Mouse (Mus musculus) liver (tissue): Measurements from ENCODE around the gene Rad51d.

Source experiments
- DNase-seq: peaks from one replicate; pipeline ENCODE4 v3.0.0-alpha.2; 2020; ENCODE audit warnings: mixed read lengths

Rad51d gene

DNA sequence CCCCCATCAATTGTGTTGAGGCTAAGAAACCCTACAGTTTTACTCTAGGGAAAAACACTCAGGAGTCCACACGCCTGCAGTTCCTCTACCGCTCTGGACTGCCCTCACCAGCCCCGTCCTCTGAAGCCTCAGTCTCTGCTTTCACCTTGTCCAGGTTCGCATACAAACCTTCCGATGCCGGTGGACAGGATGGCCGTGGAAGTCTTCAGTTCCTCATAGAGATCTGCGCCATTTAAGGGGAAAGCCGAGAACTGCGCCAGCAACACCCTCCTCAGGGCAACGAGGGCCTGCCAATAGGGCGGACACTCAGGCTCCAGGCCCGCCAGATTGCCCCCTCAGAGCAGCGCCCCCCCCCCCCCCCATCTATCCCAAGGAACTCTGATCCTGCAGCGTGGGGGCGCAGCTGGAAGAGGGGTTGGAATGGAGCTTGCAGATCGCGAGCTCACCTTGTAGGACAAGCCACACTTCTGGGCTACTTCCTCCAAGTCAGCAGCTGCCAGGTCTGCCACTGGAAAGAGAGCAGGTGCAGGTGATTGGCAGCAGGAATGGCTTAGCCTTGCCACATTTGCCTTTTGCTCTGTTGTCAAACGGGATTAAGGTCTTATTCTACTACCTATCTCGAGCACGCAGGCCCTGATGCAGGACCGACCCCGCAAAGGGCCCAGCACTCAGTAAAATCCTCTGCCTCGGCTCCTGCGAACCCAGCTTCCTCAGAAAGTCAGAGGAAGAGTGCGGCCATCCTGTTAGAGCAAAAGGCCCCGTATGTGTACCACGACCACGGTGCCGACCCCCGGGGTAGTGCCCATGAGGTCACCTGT is 681 bp downstream of the Rad51d start:
- DNase-seq = peak; percentile 41

DNA sequence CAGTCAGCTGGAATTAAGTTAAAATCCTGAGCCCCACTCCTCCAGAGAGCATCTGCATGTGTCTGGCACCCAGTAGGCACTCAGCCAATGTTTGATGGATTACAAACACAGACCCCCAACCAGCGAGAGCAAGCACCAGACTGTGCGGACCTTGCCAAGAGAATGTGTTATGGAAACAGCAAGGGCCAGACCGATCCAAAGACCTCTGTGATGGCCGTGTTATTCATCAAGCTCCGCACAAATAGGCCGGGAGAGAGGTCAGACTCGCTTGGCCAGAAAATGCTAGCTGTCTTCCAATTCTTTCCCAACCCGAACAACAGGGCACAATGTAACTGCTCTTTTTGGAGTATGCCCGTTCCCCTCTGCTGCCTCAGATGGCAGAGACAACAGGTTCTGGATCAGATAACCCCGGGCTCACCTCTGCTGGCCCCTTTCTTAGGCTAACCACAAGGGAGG is 1.9 kb downstream of the Rad51d start:
- DNase-seq = no peak

DNA sequence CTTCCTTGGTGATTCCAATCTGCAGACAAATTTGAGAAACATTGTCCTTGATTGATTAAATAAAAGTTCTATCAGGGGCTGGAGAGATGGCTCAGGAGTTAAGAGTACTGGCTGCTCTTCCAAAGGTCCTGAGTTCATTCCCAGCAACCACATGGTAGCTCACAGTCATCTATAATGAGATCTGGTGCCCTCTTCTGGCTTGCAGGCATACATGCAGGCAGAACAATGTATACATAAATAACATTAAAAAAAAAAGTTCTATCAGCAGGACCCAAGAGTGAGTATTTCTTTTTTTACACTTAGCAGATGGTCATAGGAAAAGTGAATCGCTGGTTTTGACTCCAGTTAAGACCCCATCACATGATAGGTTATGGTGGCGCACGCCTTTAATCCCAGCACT is 3.9 kb downstream of the Rad51d start:
- DNase-seq = no peak

DNA sequence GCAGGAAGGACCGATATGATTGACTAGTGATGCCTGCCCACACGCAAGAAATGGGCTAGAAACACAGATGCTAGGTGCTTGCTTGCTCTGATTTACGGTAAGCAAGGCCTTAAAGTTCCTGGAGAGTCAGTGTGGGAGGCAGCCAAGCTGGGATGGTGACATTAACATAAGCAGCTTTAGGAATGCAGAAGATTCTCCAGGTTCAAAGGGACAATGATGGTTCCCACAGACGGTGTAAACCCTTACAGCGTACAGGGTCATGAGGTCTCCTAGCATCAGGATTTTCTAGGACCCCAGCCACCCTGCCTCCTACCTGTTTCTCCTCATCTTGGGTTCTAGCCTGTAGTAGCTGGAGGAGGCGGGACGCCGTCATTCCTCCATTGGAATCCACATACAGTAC is 7.2 kb downstream of the Rad51d start:
- no peak for DNase-seq

DNA sequence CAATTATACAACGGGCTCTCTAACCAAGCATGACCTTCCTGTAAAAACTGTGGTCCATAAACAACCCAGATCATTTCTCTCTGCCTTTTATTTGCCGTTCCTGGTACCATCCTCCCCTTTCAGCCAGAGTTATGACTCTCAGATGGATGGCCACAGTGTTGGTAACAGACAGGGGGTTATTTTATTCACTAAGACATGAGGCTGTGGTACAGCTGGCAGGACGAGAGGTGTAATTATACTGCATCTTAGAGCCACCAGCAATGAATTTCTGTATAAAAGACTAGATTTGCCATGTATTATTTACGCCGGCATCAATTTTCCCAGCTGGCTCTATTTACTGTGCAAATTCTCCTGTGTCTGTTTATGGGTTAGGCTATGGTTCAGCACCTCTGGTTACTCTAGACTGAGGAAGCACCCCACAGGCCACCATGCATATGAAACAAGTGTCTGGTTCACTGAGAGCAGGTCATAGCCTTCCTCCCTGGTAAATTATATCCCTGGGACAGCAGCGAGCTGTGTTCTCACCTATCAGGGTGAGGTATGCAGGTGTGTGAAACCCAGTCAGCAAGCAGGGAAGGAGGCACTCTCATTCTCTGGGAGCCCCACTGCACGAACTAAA is 12.6 kb downstream of the Rad51d start:
- DNase-seq = no peak

DNA sequence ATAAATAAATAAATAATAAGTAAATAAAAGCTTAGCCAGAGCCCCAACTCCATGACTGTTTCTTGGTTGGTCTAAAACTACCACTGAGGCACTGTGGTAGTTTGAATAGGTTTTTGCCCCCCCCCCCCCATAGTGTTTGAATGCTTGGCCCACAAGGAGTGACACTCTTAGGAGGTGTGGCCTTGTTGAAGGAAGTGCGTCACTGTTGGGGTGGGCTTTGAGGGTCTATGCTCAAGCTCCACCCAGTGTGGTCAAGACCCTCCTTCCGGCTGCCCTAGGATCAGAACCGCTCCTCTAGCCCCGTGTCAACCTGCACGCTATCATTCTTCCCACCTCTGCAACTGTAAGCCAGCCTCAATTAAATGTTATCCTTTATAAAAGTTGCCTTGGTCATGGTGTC is 14.8 kb downstream of the Rad51d start:
- no peak for DNase-seq

DNA sequence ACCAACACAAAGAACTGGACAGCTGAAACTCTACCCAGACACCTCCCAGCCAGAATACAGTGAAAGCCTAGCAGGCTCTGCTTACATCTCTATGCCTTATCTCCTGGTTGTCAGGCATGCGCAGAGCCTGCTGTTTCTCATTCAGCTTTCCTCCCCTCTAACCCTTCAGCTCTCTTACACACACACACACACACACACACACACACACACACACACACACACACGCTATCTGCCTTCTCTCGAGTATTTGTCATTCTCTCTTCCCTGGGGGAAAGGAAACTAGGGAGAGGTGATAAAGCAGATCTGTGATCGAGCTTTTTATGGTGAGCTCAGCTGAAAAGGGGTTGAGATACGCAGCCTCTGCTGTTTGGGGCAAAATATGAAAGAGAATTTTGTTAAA is 15.5 kb downstream of the Rad51d start:
- DNase-seq = peak; percentile 56

DNA sequence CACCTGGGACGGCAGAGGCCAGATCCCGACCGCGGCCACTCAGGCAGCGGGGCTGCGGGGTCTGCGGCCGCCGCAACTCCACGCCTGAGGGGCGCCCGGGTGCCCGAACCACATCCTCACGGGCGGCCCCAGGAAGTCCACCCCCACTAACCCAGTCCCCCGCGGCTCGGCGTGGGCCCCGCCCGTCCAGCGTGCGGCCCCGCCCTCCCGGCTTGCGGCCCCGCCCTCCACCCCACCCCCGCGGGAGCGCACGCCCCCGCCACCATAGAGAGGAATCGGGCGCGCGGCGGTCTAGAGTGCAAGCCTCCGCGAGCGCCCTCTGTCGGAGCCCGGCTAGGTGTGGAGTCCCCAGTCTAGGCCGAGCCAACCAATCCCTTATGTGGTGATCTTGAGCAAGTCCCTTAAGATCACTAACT is 19.4 kb downstream of the Rad51d start, which contains the start of gene Rffl:
Rffl (minus strand) TSS at position 180 of the 416 bp plus-strand sequence.
- DNase-seq = peak; percentile 98

DNA sequence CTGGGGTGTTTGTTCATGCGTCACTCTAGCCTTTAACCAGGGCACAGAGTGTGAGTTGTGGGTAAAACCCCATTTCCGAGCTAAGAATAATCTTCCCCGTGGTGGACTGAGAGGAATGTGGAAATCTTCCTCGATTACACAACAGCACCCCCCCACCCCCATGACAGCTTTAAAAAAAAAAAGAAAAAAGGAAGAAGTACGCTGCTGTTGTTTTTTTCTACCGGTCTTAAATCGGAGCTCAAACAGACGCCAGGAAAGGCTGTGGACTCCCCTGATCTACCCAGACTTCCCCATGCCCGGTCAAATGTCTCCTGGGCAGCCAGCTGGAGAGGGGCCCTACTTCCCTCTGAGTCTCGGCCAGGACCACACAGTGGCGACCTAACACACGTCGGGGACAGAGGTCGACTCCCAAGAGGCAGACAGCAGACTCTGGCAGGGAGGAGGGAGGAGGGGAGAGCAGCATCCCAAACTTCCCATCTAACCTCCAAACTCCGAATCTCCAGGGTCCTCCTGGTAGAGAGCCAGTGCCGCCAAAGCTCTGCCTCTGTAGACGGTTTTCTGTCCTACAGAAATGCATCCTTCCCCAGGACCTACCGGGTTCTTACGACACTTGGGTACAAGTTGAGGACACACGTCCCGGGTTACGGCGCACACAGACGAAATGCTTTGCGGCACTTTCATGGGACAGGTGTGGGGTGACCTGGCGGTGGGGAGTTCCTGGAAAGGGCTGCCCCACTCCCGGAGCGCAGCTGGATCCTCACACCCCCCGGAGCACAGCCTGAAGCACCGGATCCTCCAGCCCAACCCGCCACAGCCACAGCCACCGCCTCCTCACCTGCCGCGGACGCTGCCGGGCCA is 20.0 kb downstream of the Rad51d start:
- peak; percentile 71 for DNase-seq

DNA sequence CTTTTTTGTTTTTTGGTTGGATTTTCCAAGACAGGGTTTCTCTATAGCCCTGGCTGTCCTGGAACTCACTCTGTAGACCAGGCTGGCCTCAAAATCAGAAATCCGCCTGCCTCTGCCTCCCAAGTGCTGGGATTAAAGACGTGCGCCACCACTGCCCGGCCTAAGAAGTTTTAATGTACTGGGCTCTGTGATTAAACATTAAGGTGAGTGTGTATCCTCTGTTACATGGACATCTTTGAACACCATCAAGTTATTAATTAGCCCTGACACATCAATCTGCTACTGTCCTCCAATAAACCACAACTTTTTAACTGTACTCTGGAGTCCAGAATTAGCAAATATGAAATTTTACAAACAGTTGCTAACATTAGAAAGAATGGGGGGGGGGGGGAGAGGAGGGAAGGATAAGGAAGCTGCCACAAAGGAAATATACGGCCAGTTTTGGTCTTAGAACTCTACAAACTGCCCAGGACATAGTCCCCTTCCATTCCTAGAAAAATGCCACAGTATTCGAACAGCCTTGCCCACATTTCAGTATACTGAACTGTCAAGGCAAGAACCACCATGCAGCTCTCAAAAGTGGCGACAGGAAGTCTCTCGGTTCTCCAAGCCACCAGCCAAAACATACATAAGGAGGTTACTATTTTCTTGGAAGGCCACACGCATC is 20.8 kb downstream of the Rad51d start:
- DNase-seq = no peak

DNA sequence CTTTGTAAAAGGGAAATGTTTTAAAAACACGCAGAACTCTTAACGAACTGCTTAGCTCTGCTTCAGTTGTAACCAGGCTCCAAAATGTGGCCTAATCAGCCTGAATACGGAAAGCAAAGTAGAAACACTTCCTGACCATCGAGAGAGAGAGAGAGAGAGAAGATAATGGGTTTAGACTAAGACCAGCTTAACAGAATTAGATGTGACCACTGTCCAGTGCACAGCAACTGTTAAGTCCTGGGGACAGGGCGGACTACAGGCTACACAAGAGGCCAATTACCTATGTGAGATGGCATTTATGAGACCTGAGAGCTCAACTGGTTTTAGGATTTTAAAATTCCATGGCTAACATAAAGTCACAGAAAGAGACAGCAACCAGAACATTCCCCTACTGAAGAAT is 22.5 kb downstream of the Rad51d start:
- DNase-seq = no peak

DNA sequence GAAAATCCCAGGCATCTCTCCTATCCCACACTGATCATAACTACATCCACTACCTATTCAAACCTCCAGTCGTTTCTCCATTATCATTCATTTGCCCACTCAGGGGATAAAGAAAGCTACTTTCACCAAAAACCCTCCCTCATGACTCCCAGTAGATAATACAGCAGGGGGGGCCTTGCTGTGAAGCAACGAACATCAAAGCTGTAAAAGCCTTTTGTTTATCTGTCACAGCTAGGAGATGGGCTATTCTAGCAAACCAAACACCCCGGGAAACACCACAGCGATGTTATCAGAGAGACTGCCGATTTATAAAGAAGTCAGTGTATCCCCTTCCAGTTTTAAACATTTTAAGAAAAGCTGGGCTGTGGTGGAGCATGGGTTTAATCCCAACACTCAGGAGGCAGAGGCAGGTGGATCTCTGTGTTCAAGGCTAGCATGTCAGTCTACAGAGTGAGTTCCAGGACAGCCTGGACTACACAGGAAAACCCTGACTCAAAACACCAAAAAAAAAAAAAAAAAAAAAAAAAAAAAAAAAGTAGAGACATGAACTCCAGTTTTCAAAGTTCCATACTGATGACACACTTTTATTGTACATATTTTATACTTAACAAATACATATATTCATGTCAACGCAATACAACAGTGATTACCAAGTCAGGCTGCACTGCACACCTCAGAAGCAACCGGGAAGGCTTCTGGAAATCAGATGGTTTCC is 23.4 kb downstream of the Rad51d start:
- peak; percentile 42 for DNase-seq

DNA sequence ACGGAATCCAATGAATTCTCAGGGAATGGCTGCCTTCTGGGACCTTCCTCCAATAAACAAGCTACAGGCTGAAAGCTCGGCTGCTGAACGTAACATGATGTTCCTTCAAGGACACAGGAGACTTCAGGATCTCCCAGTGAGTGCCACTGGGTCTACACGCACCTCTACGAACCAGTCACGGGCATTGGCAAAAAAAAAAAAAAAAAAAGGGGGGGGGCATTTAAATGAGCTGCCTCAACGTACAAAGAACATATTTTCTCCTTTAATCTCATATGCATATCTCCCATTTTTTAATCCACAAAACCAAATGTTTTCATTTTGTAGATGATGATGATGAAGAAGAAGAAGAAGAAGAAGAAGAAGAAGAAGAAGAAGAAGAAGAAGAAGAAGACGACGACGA is 24.5 kb downstream of the Rad51d start:
- no peak for DNase-seq

DNA sequence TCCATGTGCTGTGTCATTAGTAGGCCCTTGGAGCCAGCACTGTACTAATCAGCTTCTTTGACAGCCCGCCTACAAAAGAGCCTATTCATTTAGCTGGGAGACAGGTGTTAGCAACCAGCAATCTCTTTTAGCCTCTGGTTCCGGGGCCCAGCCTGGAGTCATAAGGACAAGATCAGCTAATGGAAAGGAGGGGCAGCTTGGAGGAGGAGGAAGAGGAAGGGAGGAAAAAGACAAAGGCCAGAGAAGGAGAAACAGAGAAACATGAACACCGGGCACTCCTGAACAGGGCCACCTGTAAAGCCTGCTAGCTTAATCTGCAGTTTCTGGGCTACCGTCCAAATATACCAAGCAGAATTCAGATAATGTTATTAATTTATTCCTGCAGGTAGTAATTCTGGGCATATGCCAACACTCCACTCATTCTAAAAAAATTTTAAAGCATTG is 26.9 kb downstream of the Rad51d start:
- peak; percentile 46 for DNase-seq

DNA sequence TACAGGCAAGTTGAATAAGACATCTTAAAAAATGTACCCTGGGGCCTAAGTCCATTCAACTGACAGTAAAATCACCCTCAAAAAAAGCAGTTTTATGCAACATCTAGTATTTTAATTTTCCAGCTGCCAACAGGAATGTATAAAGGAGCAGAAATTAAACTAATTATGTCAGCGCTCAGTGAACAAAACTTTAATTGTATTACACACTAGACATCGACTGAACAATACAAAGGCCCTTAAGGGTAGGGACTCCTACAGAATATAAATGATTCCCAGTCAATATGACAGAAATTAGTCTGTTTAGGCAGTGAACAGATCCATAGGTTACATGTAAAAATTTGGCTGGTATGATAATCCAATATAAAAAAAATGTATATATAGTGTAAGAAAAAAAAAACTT is 27.4 kb downstream of the Rad51d start:
- no peak for DNase-seq

DNA sequence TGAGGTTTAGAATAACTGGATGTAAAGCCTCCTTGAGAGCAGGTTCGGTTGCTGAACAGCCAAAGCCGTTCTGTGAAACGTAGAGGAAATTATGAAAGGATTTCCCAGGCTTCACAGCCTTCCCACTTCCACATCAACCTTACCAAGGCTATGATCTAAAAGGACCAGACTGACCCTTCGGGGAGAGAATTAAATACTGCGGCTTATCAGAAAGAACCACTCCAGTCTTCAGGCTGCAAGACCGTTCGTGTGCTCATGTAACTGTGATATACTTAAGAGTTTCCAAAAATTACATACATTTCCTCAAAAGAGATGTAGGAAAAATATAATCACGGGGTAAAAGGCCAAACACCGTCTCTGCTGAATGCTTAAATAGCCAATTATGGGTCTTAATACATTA is 27.8 kb downstream of the Rad51d start:
- DNase-seq = no peak

DNA sequence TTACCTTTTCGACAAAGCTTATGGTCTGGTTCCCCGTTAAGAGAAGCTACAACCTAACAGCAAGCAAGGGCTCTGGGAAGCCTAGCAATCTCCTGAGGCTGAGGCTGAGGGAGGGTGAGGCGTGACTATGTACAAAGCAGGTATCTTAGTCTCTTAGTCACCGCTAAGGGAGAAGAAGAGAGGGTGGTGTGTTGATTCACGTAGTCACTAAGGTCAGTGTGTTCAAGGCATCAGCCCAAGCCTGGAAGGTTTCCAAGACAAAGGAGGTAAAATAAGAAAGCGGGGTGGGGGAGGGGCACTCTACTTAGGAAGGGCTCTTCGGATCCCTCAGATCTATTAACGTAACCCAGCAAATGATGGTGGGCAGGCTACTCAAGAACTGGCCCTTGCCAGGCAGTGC is 28.9 kb downstream of the Rad51d start:
- no peak for DNase-seq

DNA sequence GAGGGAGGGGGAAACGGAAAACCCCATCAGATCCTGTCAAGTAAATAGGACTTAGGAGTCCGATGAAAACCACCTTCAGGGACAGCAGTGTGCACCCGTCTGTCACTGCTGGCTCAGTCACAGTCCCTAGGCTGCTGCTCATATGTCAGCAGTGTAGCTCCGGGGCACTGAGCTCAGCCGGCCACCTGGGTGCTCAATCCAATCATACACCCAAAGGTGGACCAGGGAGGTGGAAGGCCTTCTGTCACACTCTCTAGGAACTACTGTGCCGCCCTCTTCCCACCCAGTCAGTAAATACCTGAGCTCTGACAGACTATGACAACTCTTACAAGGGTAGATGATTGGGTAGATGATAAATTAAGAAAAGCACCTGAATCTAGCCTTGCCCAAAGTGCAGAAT is 29.7 kb downstream of the Rad51d start:
- DNase-seq = no peak

DNA sequence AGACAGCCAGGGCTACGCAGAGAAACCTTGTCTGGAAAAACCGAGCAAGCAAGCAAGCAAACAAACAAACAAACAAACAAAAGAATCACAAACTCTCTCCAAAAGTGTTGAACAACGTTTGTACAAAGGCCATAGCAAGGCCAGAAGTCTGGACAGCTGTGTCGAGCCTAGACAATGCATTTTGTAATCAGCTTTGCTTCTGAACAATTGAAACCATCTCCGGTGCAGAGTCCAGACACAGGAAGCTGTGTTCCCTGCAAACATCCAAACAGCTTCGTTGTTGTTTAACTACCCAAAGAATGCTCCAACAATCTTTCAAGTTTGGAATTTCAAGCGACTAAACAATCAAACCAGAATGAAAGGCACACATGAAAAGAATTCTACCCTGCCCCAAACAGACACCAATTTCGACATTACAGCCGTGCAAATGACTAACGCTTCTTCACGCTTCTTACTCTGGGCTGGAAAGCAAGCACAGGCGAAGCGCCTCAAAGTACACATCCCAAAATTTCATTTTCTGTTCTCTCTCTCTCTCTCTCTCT is 33.0 kb downstream of the Rad51d start:
- no peak for DNase-seq

DNA sequence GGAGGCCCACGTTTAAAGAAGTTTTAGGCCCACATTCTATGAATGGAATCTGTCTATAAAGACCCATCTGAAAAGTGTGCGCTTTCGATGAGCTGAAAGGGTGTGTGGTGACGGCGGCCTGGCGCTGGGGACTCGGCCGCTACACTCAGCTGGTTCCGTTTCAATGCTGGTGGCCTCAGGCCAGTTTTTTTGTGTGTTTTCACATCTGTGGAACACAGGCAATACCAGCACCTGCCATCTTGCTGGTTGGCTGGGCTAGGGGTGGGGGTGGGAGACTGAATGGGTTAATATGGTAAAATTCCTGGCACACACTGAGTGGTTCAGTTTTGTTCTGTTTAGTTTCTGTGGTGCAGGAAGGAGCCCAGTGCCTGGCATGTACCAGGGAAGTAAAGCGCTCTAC is 34.4 kb downstream of the Rad51d start:
- DNase-seq = no peak

DNA sequence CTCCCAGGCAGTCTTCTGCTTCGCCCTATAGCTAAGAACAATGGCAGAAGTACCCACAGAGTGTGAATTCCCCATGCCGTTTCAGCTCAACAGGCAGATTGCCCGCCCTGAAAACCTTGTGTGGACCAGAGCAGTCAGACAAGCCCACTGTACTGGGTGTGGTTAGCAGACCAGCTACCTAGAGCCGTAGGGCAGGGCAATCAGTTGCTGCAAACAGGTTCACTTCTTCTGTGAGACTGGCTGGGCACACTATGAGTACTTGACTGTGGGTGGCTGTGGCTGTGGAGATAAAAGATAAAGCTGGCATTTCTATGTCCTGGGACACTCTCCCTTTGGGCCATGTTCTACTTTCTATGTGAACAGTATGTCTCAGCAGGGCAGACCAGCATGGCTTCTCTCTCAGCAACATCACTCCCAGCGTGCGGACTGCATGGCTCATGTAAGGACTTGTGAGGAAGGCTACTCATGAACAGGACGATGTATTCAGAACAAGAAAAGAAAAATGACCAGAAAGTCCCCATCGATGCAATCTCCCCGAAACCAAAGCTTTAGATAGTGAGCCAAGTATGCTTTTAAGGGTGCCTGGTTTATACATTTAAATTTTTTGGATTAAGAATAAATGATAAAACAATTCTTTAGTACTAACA is 35.0 kb downstream of the Rad51d start:
- DNase-seq = peak; percentile 77
